Mouse (Mus musculus) urinary bladder, postnatal 36 days (tissue): ENCODE measurements around the gene Srp68.

Source experiments
- DNase-seq, 2 experiments: peaks; one replicate each; pipeline ENCODE4 v3.0.0; 2022; ENCODE audit warnings: low spot score in 2 of 2, mixed read lengths in 1 of 2

Srp68 gene

GRCm38 (mm10) chr11:116208660-116209059 lies 65.4 kb downstream of the Srp68 start:
- DNase-seq = no peak

- no peak for DNase-seq
Observed at GRCm38 (mm10) chr11:116206678-116207077, 67.3 kb downstream of the Srp68 start.

DNA sequence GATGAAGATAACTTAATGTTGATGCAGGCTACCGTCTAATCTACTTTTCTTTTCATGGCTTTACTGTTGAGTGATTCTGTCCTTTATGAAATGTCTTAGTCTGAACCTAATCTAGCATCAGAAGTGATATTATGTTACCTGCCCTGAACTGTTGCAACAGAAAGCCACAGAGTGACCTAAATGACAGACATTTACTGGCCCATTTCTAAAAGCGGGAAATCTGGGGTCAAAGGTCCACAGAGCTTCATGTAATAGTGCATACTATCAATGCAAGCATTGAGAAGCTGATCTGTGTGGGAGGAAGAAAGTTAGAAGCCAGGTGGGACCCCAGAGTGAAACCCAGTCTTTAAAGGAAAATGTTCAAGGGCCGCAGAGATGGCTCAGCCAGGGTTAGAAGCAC lies 70.9 kb downstream of the Srp68 start:
- DNase-seq = no peak

DNA sequence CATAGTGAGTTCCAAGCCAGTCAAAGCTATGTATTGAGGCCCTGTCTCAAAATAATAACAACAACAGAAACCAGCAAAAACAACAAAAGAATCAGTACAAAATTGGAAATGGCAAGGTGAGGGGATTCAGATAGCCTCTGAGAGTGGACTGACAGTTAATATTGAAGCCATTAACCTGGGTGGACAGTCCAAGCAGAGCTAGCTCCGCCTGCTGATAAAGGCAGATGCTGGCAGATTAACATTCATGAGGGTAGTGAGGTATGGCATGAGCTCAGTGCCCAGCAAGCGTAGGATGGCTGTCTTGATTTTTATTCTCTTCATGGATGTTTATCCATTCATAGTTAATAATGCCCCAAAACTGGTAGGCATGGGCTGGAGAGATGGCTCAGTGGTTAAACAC lies 72.9 kb downstream of the Srp68 start:
- DNase-seq = no peak

DNA sequence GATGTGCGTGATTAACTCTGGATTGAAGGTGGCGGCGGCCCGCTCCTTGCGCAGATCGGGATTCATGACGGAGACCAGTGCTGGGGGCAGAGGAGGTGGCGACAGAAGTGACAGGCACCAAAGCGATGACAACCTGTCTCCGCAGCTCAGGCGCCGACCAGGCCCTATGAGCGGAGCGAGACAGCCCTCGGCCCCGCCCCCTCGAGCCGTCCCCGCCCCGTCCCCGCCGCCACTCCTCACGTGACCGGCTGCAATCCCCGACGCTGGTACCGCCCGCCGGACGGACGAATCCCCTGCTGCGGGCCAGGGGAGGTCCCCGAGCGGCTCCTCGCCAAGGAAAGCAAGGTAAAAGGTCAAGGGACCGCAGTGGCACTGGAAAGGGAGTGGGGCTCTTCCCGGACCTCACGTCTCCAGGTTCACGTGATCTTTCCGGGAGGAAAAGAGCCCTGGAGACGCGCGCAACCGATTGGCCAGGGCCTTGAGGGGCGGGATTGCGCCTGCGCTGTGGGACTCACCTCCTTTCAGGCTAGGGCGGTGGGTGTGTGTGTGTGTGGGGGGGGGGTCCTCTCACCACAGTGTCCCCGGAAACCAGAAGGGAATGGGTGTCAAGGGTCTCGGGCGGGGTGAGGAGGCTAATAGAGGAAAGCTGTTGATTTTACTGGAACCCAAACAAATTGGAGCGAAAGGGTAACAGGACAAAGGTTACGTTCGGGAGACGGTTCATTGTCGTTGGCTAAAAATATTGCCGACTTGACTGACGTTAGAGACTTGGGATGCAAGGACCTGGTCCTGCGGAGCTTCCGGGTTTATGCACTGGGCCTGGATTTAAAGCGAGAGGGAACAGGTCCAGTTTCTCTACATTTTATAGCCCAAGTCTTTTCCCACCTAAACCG lies 75.1 kb downstream of the Srp68 start, which contains the start of the genes Ten1 and Acox1:
Gene Ten1, plus strand, starts transcription at position 217 of the 893 bp plus-strand sequence.
Gene Acox1, minus strand, starts transcription at position 407 of the 893 bp plus-strand sequence.
- DNase-seq = peak; percentile 93 to 96

- DNase-seq = no peak
Observed at GRCm38 (mm10) chr11:116198132-116198531, 75.9 kb downstream of the Srp68 start.

- no peak for DNase-seq
Observed at GRCm38 (mm10) chr11:116197584-116197906, 76.5 kb downstream of the Srp68 start.

GRCm38 (mm10) chr11:116196866-116197583 lies 77.0 kb downstream of the Srp68 start:
- no peak for DNase-seq

DNA sequence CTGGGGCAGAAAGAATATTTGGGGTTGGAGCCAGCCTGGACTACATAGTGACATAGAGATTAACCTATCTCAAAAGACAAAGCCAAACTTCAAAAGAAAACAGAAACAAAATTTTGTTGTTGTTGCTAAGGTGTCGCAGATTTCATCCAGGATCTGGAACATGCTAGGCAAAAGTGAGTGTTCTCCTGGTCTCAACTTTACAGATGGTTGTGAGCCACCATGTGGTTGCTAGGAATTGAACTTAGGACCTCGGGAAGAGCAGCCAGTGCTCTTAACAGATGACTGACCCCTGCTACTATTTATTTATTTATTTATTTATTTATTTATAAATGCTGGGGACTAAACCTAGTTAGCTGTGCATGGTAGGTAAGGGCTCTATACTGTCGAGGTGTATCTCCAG lies 77.7 kb downstream of the Srp68 start:
- DNase-seq = no peak

DNA sequence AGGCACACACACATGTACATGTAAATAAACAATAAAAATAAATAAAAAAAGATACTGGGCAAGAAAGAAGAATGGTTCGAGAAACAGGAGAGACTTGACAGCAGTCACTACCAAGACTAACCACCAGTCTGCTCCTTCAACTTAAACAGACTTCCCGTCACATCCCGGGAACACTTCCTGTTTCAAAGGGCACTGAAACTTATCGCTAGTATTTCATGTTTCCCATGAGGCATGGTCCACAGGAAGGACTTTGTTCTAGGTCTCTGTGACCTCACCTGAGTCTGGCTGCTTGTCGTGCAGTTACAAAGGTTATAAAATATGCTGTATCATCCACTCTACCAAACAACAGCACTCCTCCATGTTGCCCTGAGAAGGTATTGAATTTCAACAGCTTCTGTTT lies 78.8 kb downstream of the Srp68 start:
- no peak for DNase-seq
